Mouse (Mus musculus) heart, postnatal 25 days (tissue): ENCODE measurements at regions not wholly inside any gene's neighbourhood (a gene's known extent, or its start where the extent isn't known, plus 50 kb on each side); places are given as distances from the start of the nearest gene placed in this dataset.

Source experiments
- DNase-seq: peaks from one replicate; pipeline ENCODE4 v3.0.0; 2022; ENCODE audit warnings: low spot score
- intact Hi-C: fragments of 180-260 bp; cut with DNase I; formaldehyde crosslinking; loops from one replicate; pipeline ENCODE4 v1.15.1; 2025

GRCm38 (mm10) chr7:71500719-71501118 is 149.4 kb upstream of the Gm10295 start:
- intact Hi-C loops = no loop called here
- DNase-seq = no peak

- intact Hi-C loops = loop anchor here (2.0 kb wide), 1 partner anchor 15 kb away; no protein-coding TSS in a partner anchor
- no peak for DNase-seq
These were observed 146.8 kb upstream of the Gm10295 start for GRCm38 (mm10) chr7:71498123-71498522.

- no peak for DNase-seq
- intact Hi-C loops = no loop called here
These were observed 139.8 kb upstream of the Gm10295 start for GRCm38 (mm10) chr7:71491128-71491527.

- DNase-seq = no peak
- intact Hi-C loops = no loop called here
These were observed 136.8 kb upstream of the Gm10295 start for GRCm38 (mm10) chr7:71488016-71488650.

GRCm38 (mm10) chr7:71475383-71475782 is 124.1 kb upstream of the Gm10295 start:
- intact Hi-C loops = no loop called here
- DNase-seq = no peak

GRCm38 (mm10) chr7:71472384-71473141 is 121.3 kb upstream of the Gm10295 start:
- intact Hi-C loops = loop anchor here (5.0 kb wide), 1 partner anchor 60 kb away; no protein-coding TSS in a partner anchor
- DNase-seq = no peak

- no peak for DNase-seq
- intact Hi-C loops = loop anchor here (5.0 kb wide), 1 partner anchor 60 kb away; no protein-coding TSS in a partner anchor
These were observed 120.5 kb upstream of the Gm10295 start for GRCm38 (mm10) chr7:71471658-71472383.

- intact Hi-C loops = loop anchor here (5.0 kb wide), 1 partner anchor 61 kb away; no protein-coding TSS in a partner anchor
- no peak for DNase-seq
These were observed 120.0 kb upstream of the Gm10295 start for GRCm38 (mm10) chr7:71471319-71471657.

GRCm38 (mm10) chr7:71470418-71470817 is 119.1 kb upstream of the Gm10295 start:
- no peak for DNase-seq
- intact Hi-C loops = loop anchor here (5.0 kb wide), 1 partner anchor 62 kb away; no protein-coding TSS in a partner anchor

- intact Hi-C loops = loop anchor here (5.0 kb wide), 1 partner anchor 62 kb away; no protein-coding TSS in a partner anchor
These were observed 118.7 kb upstream of the Gm10295 start for GRCm38 (mm10) chr7:71469951-71470350.

GRCm38 (mm10) chr7:71467436-71468127 is 116.3 kb upstream of the Gm10295 start:
- intact Hi-C loops = no loop called here
- no peak for DNase-seq

More at GRCm38 (mm10) chr7:71469951-71470350, 118.7 kb upstream of the Gm10295 start:
- no peak for DNase-seq

- intact Hi-C loops = no loop called here
- DNase-seq = no peak
These were observed 112.8 kb upstream of the Gm10295 start for GRCm38 (mm10) chr7:71464127-71464526.

- intact Hi-C loops = no loop called here
- DNase-seq = no peak
These were observed 112.3 kb upstream of the Gm10295 start for GRCm38 (mm10) chr7:71463565-71463964.

GRCm38 (mm10) chr7:71459805-71460204 is 108.5 kb upstream of the Gm10295 start:
- intact Hi-C loops = no loop called here
- DNase-seq = no peak

GRCm38 (mm10) chr7:71458104-71458754 is 106.9 kb upstream of the Gm10295 start:
- intact Hi-C loops = no loop called here
- no peak for DNase-seq

- intact Hi-C loops = no loop called here
- DNase-seq = no peak
These were observed 106.3 kb upstream of the Gm10295 start for GRCm38 (mm10) chr7:71457409-71458103.

- no peak for DNase-seq
- intact Hi-C loops = no loop called here
These were observed 105.1 kb upstream of the Gm10295 start for GRCm38 (mm10) chr7:71456421-71456820.

GRCm38 (mm10) chr7:71440330-71441240 is 89.3 kb upstream of the Gm10295 start:
- DNase-seq = no peak
- intact Hi-C loops = no loop called here
